Mouse (Mus musculus): ENCODE measurements around the gene Endov. TPM values are rescaled to one million over a fixed set of nuclear protein-coding genes. Genes with fewer than 3 reads are reported as not detected.

The Endov gene
- total RNA-seq, 2 experiments from 2014 or later: 3.1 to 4.8 TPM

DNA sequence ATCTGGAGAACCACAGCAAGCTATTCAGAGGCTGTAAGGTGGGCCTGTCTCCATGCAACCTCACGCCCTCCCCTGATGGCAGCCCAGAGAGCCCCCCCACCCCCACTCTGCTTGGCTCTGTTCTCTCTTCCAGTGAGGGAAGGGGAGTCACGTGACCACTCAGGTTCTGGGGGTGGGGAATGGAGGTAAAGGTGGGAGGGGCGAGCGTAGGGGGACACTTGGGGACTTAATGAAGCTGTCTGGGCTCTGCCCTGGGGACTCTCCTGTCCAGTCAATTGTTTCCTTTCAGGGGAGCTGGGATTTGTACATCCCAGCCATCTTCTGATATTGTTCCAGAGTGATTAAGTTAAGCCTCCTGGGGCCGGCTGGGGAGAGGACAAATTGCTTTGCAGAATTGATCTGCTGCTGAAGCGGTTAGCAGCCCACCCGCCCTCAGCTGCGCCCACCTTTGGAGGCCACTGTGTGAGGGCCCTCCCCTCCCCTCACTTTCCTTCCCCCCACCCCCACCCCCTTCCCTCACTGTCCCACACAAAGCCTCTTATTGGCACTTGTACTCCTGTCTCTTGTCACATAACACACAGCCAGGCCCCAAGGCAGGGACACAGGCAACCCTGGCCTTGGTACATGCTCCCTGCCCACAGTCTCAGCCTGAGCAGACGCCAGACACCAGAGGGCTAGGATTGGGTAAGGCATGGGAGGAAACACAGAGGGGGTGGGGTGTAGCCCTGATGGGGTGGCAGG is 67.9 kb downstream of the Endov start:
- ATAC-seq (replicated peaks; ENCODE audit: low FRiP score, poor library complexity, severe bottlenecking): no peak

Other genes with a start within 250 kb of the Endov start
- 4.6 and 10.6 TPM in 2 replicates for gene Gaa, start 223.5 kb upstream of the Endov start, total RNA-seq (2015; ENCODE audit: low replicate concordance)
- gene Gaa, start 223.5 kb upstream of the Endov start, total RNA-seq (2017; ENCODE audit: low replicate concordance): 5.5 and 7.1 TPM in 2 replicates
- 71.5 and 81.1 TPM in 2 replicates for gene Eif4a3, start 191.3 kb upstream of the Endov start, total RNA-seq (2015; ENCODE audit: low replicate concordance)
- 44.6 and 45.7 TPM in 2 replicates for gene Eif4a3, start 191.3 kb upstream of the Endov start, total RNA-seq (2017; ENCODE audit: low replicate concordance)
- not detected in 2 replicates for gene Card14, start 183.6 kb upstream of the Endov start, total RNA-seq (2015; ENCODE audit: low replicate concordance)
- gene Card14, start 183.6 kb upstream of the Endov start, total RNA-seq (2017; ENCODE audit: low replicate concordance): not detected in 2 replicates
- 0.77 and 4.2 TPM in 2 replicates for gene Sgsh, start 135.8 kb upstream of the Endov start, total RNA-seq (2015; ENCODE audit: low replicate concordance)
- gene Sgsh, start 135.8 kb upstream of the Endov start, total RNA-seq (2017; ENCODE audit: low replicate concordance): 1.5 and 3.2 TPM in 2 replicates
- gene Slc26a11, start 135.8 kb upstream of the Endov start, total RNA-seq (2015; ENCODE audit: low replicate concordance): not detected in 2 replicates
- 0.70 TPM in 1 of 2 replicates, not detected in the other for gene Slc26a11, start 135.8 kb upstream of the Endov start, total RNA-seq (2017; ENCODE audit: low replicate concordance)
- 90.7 and 93.4 TPM in 2 replicates for gene Rnf213, start 98.2 kb upstream of the Endov start, total RNA-seq (2015; ENCODE audit: low replicate concordance)
- 77.5 and 79.4 TPM in 2 replicates for gene Rnf213, start 98.2 kb upstream of the Endov start, total RNA-seq (2017; ENCODE audit: low replicate concordance)
- gene Nptx1, start 56.4 kb downstream of the Endov start, total RNA-seq (2015; ENCODE audit: low replicate concordance): not detected in 2 replicates
- gene Nptx1, start 56.4 kb downstream of the Endov start, total RNA-seq (2017; ENCODE audit: low replicate concordance): not detected in 2 replicates
- 4.4 and 12.3 TPM in 2 replicates for gene Rptor, start 111.6 kb downstream of the Endov start, total RNA-seq (2015; ENCODE audit: low replicate concordance)
- gene Rptor, start 111.6 kb downstream of the Endov start, total RNA-seq (2017; ENCODE audit: low replicate concordance): 5.6 and 9.1 TPM in 2 replicates

Measured in erythroblast, adult 5-6 weeks (primary cell).